17 mouse cellular contexts compared by ENCODE assay signal in the genomic region with DNA sequence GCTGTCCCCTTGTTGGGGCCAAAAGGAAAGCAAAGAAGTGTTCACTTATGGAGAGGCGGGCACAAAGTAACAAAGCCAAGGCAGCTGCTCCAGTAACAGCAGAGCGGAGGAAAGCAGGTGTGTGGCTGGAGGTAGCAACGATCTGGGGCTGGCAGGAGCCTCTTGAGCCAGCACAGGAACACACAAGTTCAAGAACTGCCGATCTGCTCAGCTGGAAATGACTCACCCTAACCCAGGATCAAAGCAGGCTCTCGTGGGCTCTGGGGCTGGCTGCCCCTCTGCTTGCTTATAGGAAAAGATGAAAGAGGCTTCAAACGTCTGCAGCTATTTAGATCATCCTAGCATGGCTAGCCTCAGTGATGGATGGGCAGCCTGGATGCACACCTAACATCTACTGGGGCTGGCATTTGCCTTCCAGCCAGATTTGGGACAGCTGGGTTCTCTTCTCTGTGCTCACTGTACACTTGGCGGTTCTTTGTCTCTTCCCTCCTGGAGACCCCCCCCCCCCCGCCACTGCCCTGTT. TPM values are rescaled to one million over a fixed set of nuclear protein-coding genes. Genes with fewer than 3 reads are reported as not detected.
DNase-seq lines count a peak whose midpoint lies in the region; ATAC-seq and TF ChIP-seq lines count a peak whose summit lies in the region.
"Had no signal": no experiment of that assay in that cellular context is flagged by ENCODE, and none has a peak within 500 bp of the region (broad histone marks: within the 10 kb centered on the region; RNA-seq: fewer than 3 reads in every experiment).

No protein-coding gene starts in this region.

- no peak for DNase-seq in liver, embryonic 13.5 days
- DNase-seq in liver, embryonic 11.5 days (ENCODE audit: low spot score): no peak
- DNase-seq in CH12.LX (ENCODE audit: extremely low read depth): peak; percentile 16
- DNase-seq in cerebellum, adult 9-11 months: no peak
- DNase-seq in layer of hippocampus, adult 9-11 months: no peak
- no peak for DNase-seq in cerebellum, adult 11-12 months
- DNase-seq: gastrocnemius, adult 2 months; heart, adult 18-20 months; kidney, postnatal 10 days; thymus, postnatal 14 days had no signal

- 65% methylated on average over 8 of the region's 8 CpGs for WGBS in liver, embryonic 13.5 days (ENCODE audit: insufficient replicate concordance)
- 55% methylated on average over 8 of the region's 8 CpGs for WGBS in liver, embryonic 11.5 days
- WGBS in hindbrain, embryonic 13.5 days: 25% methylated on average over 8 of the region's 8 CpGs
- WGBS in midbrain, embryonic 15.5 days: 21% methylated on average over 8 of the region's 8 CpGs

- TF ChIP-seq POLR2A in CH12.LX (IDR thresholded peaks at IDR 0.05; ENCODE audit: low read depth, low read length): no peak

- peaks cover 81% of the 10 kb centered on the region for H3K36me3 ChIP-seq in liver, embryonic 13.5 days
- H3K36me3 ChIP-seq in liver, embryonic 11.5 days (ENCODE audit: control insufficient read depth, insufficient read depth, low read length): peaks cover 2% of the 10 kb centered on the region; the same call in 1 of the 2 replicates
- H3K36me3 ChIP-seq in CH12.LX (replicated peaks in 1 of 2; ENCODE audit: control insufficient read depth in 1 of 2, insufficient read depth in 1 of 2, low read length in 1 of 2): peaks cover 27 to 58% of the 10 kb centered on the region in 2 experiments
- H3K36me3 ChIP-seq in hindbrain, embryonic 13.5 days: no peaks in the 10 kb centered on the region
- H3K36me3 ChIP-seq in midbrain, embryonic 15.5 days (replicated peaks): no peaks in the 10 kb centered on the region
- H3K36me3 ChIP-seq: embryonic facial prominence, embryonic 15.5 days; forebrain, embryonic 12.5 days; stomach, embryonic 15.5 days had no signal

- H3K9me3 ChIP-seq in liver, embryonic 13.5 days (replicated peaks): no peaks in the 10 kb centered on the region
- no peaks in the 10 kb centered on the region for H3K9me3 ChIP-seq in liver, embryonic 11.5 days (ENCODE audit: control insufficient read depth, low read length)
- H3K9me3 ChIP-seq in CH12.LX (replicated peaks; ENCODE audit: low read length): peaks cover 4% of the 10 kb centered on the region
- no peaks in the 10 kb centered on the region for H3K9me3 ChIP-seq in hindbrain, embryonic 13.5 days
- H3K9me3 ChIP-seq in midbrain, embryonic 15.5 days: no peaks in the 10 kb centered on the region
- H3K9me3 ChIP-seq: embryonic facial prominence, embryonic 15.5 days; forebrain, embryonic 12.5 days; liver, embryonic 12.5 days; stomach, embryonic 15.5 days had no signal

- TF ChIP-seq EP300 in CH12.LX (IDR thresholded peaks at IDR 0.05; ENCODE audit: low read length): no peak

- dilution Hi-C loops in CH12.LX (cut with MboI; ENCODE audit: extremely low pct_ligation_motif_present, extremely low pct_unique_long_range_greater_than_20kb, low sequenced_read_pairs): no loop called here

- H3K27ac ChIP-seq in liver, embryonic 13.5 days: peak overlapping the region; percentile 36; the same call in 1 of the 2 replicates
- H3K27ac ChIP-seq in liver, embryonic 11.5 days (ENCODE audit: low read depth, low read length): no peak overlapping the region
- no peak overlapping the region for H3K27ac ChIP-seq in CH12.LX (ENCODE audit: insufficient read depth, low read depth)
- H3K27ac ChIP-seq in hindbrain, embryonic 13.5 days: no peak overlapping the region
- no peak overlapping the region for H3K27ac ChIP-seq in midbrain, embryonic 15.5 days
- H3K27ac ChIP-seq: embryonic facial prominence, embryonic 15.5 days; forebrain, embryonic 12.5 days; gastrocnemius, adult 2 months; liver, embryonic 12.5 days; stomach, embryonic 15.5 days had no signal

- H3K27me3 ChIP-seq in liver, embryonic 13.5 days: 0 out of 2 replicates have a peak, but pooled peaks cover 3% of the 10 kb centered on the region
- no peaks in the 10 kb centered on the region for H3K27me3 ChIP-seq in liver, embryonic 11.5 days (replicated peaks; ENCODE audit: control insufficient read depth, insufficient read depth, low read length)
- no peaks in the 10 kb centered on the region for H3K27me3 ChIP-seq in CH12.LX (replicated peaks)
- H3K27me3 ChIP-seq in hindbrain, embryonic 13.5 days: peaks cover 16% of the 10 kb centered on the region; the same call in 1 of the 2 replicates
- H3K27me3 ChIP-seq in midbrain, embryonic 15.5 days (replicated peaks): no peaks in the 10 kb centered on the region
- H3K27me3 ChIP-seq: embryonic facial prominence, embryonic 15.5 days; forebrain, embryonic 12.5 days; liver, embryonic 12.5 days; stomach, embryonic 15.5 days had no signal

- TF ChIP-seq CTCF in CH12.LX (conservative IDR thresholded peaks at IDR 0.05 in 1 of 2, IDR thresholded peaks at IDR 0.05 in 1 of 2; ENCODE audit: low read depth in 2 of 2, low read length in 2 of 2): no peak

- peaks cover 12% of the 10 kb centered on the region for H3K79me2 ChIP-seq in CH12.LX (replicated peaks; ENCODE audit: control insufficient read depth, extremely low read depth, insufficient read depth, poor library complexity, severe bottlenecking)

- H3K4me1 ChIP-seq in liver, embryonic 13.5 days (replicated peaks): peaks cover 39% of the 10 kb centered on the region
- H3K4me1 ChIP-seq in liver, embryonic 11.5 days (replicated peaks; ENCODE audit: control insufficient read depth, insufficient read depth, low read length): peaks cover 1% of the 10 kb centered on the region
- peaks cover 14 to 40% of the 10 kb centered on the region in 2 experiments for H3K4me1 ChIP-seq in CH12.LX (ENCODE audit: control insufficient read depth in 1 of 2, insufficient read depth in 2 of 2)
- peaks cover 10% of the 10 kb centered on the region; the same call in 1 of the 2 replicates for H3K4me1 ChIP-seq in hindbrain, embryonic 13.5 days (replicated peaks)
- peaks cover 5% of the 10 kb centered on the region; the same call in 1 of the 2 replicates for H3K4me1 ChIP-seq in midbrain, embryonic 15.5 days
- H3K4me1 ChIP-seq: embryonic facial prominence, embryonic 15.5 days; stomach, embryonic 15.5 days had no signal

- H3K4me3 ChIP-seq in liver, embryonic 13.5 days (replicated peaks): no peak overlapping the region
- no peak overlapping the region for H3K4me3 ChIP-seq in liver, embryonic 11.5 days (ENCODE audit: low read depth, low read length)
- H3K4me3 ChIP-seq in CH12.LX (replicated peaks in 1 of 3; ENCODE audit: low read depth in 2 of 3, low read length in 2 of 3, poor library complexity in 1 of 3): no peak overlapping the region
- no peak overlapping the region for H3K4me3 ChIP-seq in hindbrain, embryonic 13.5 days
- no peak overlapping the region for H3K4me3 ChIP-seq in midbrain, embryonic 15.5 days
- H3K4me3 ChIP-seq: embryonic facial prominence, embryonic 15.5 days; forebrain, embryonic 12.5 days; gastrocnemius, adult 2 months; liver, embryonic 12.5 days; stomach, embryonic 15.5 days had no signal

- H3K4me2 ChIP-seq in liver, embryonic 13.5 days: no peak overlapping the region
- no peak overlapping the region for H3K4me2 ChIP-seq in liver, embryonic 11.5 days
- no peak overlapping the region for H3K4me2 ChIP-seq in CH12.LX (ENCODE audit: insufficient read depth, low read depth, poor library complexity, severe bottlenecking)
- 0 out of 2 replicates have a peak overlapping the region, but pooled peaks have one; percentile 3 for H3K4me2 ChIP-seq in hindbrain, embryonic 13.5 days
- no peak overlapping the region for H3K4me2 ChIP-seq in midbrain, embryonic 15.5 days
- H3K4me2 ChIP-seq: embryonic facial prominence, embryonic 15.5 days; forebrain, embryonic 12.5 days; liver, embryonic 12.5 days; stomach, embryonic 15.5 days had no signal

- ATAC-seq in liver, embryonic 13.5 days (ENCODE audit: low read depth): no peak
- no peak for ATAC-seq in liver, embryonic 11.5 days (replicated peaks; ENCODE audit: low FRiP score)
- 0 out of 2 replicates have a peak, but pooled peaks have one; percentile 22 for ATAC-seq in hindbrain, embryonic 13.5 days (ENCODE audit: low FRiP score)
- ATAC-seq in midbrain, embryonic 15.5 days (replicated peaks): peak; percentile 66
- ATAC-seq: intestine, postnatal 0 days; liver, embryonic 12.5 days had no signal

- no peak overlapping the region for H3K9ac ChIP-seq in liver, embryonic 13.5 days
- no peak overlapping the region for H3K9ac ChIP-seq in liver, embryonic 11.5 days (ENCODE audit: low read depth, low read length)
- no peak overlapping the region for H3K9ac ChIP-seq in CH12.LX (ENCODE audit: insufficient read depth, low read depth)
- no peak overlapping the region for H3K9ac ChIP-seq in hindbrain, embryonic 13.5 days
- no peak overlapping the region for H3K9ac ChIP-seq in midbrain, embryonic 15.5 days
- H3K9ac ChIP-seq: embryonic facial prominence, embryonic 15.5 days; forebrain, embryonic 12.5 days; liver, embryonic 12.5 days; stomach, embryonic 15.5 days had no signal

- in situ Hi-C loops in CH12.LX (cut with MboI; ENCODE audit: low pct_ligation_motif_present, low pct_unique_long_range_greater_than_20kb, low sequenced_read_pairs): no loop called here

- TF ChIP-seq RAD21 in CH12.LX (IDR thresholded peaks at IDR 0.05; ENCODE audit: low read depth, low read length): no peak

TF ChIP-seq in CH12.LX, 34 proteins besides CTCF, POLR2A, EP300 and RAD21:
- TF ChIP-seq USF2 (conservative IDR thresholded peaks at IDR 0.05; ENCODE audit: low read depth, low read length) (no peak), TBP (conservative IDR thresholded peaks at IDR 0.05; ENCODE audit: low read depth, low read length) (no peak), IRF4 (IDR thresholded peaks at IDR 0.05; ENCODE audit: low read depth, low read length) (0 out of 2 replicates have a peak, but pooled peaks have one; percentile 17), JUND (conservative IDR thresholded peaks at IDR 0.05; ENCODE audit: low read depth, low read length) (peak; percentile 56), KAT2A (IDR thresholded peaks at IDR 0.05; ENCODE audit: insufficient replicate concordance, low read length) (no peak), MAZ (IDR thresholded peaks at IDR 0.05; ENCODE audit: low read depth, low read length) (no peak), BHLHE40 (IDR thresholded peaks at IDR 0.05; ENCODE audit: low read depth, low read length) (0 out of 2 replicates have a peak, but pooled peaks have one; percentile 25)

RNA-seq across cellular contexts. Expression of gene Tent5c, which starts 14.1 kb away (rescaled TPM):
- polyA plus RNA-seq in liver, embryonic 13.5 days (2015; fragmentation: Nextera tagmentation; extraction: Ambion mirVana): 63.7 and 76.5 TPM in 2 replicates
- 10.5 and 11.3 TPM in 2 replicates for polyA plus RNA-seq in liver, embryonic 11.5 days (2014; fragmentation: Nextera tagmentation; extraction: Ambion mirVana)
- total RNA-seq in CH12.LX (2012; rRNA removed) (12.3 and 18.6 TPM in 2 replicates), CH12.LX (2014; rRNA removed) (9.5 and 10.6 TPM in 2 replicates)
- 16.0 and 18.7 TPM in 2 replicates for polyA plus RNA-seq in CH12.LX (2012; ENCODE audit: insufficient read length, low read depth)
- 3.6 and 4.3 TPM in 2 replicates for polyA plus RNA-seq in hindbrain, embryonic 13.5 days (2015; fragmentation: Nextera tagmentation; extraction: Ambion mirVana)
- polyA plus RNA-seq in midbrain, embryonic 15.5 days (2015; fragmentation: Nextera tagmentation; extraction: Ambion mirVana): 4.0 and 4.1 TPM in 2 replicates

Comparison
In these comparisons a context has a peak if more than half of its experiments do, and no peak if none do; other contexts are left out.
1. ATAC-seq: peak in hindbrain, embryonic 13.5 days (single experiment) and midbrain, embryonic 15.5 days (single experiment); none in liver, embryonic 13.5 days (single experiment) and liver, embryonic 11.5 days (single experiment).